Mouse (Mus musculus): ENCODE measurements around the gene Zfp704. TPM values are rescaled to one million over a fixed set of nuclear protein-coding genes. Genes with fewer than 3 reads are reported as not detected.
A peak's percentile ranks its signal among the peaks of the same experiment; 100 is the strongest.

Gene Zfp704
- total and polyA plus RNA-seq, 2 experiments from 2014 or later: 13.0 to 70.4 TPM

- H3K36me3 ChIP-seq (ENCODE audit: insufficient read depth): no peaks in the 10 kb centered on the region
- no peak overlapping the region for H3K4me2 ChIP-seq (ENCODE audit: low read depth)
- no peak overlapping the region for H3K4me3 ChIP-seq (ENCODE audit: low read depth, low read length)
- DNase-seq (no peak), ATAC-seq (no peak)
- no peak overlapping the region for H3K9ac ChIP-seq
- H3K4me1 ChIP-seq (ENCODE audit: insufficient read depth): 0 out of 2 replicates have a peak, but pooled peaks cover 15% of the 10 kb centered on the region
- no peaks in the 10 kb centered on the region for H3K27me3 ChIP-seq (ENCODE audit: insufficient read depth, low read length)
- TF ChIP-seq CTCF (IDR thresholded peaks at IDR 0.05; ENCODE audit: low read depth): no peak
- H3K9me3 ChIP-seq (ENCODE audit: low read length): no peaks in the 10 kb centered on the region
- no peak overlapping the region for H3K27ac ChIP-seq (ENCODE audit: low read depth, low read length)
- WGBS: 50% methylated on average over 4 of the region's 4 CpGs
These were observed 90.4 kb downstream of the Zfp704 start for GRCm38 (mm10) chr3:9519491-9519890.

GRCm38 (mm10) chr3:9518936-9519335 is 90.9 kb downstream of the Zfp704 start:
- Histone ChIP-seq H3K36me3 (ENCODE audit: insufficient read depth) (no peaks in the 10 kb centered on the region), H3K9me3 (ENCODE audit: low read length) (no peaks in the 10 kb centered on the region), H3K27me3 (ENCODE audit: insufficient read depth, low read length) (no peaks in the 10 kb centered on the region), H3K4me3 (ENCODE audit: low read depth, low read length) (no peak overlapping the region), H3K27ac (ENCODE audit: low read depth, low read length) (no peak overlapping the region), H3K9ac (no peak overlapping the region), H3K4me2 (ENCODE audit: low read depth) (no peak overlapping the region), H3K4me1 (ENCODE audit: insufficient read depth) (0 out of 2 replicates have a peak, but pooled peaks cover 15% of the 10 kb centered on the region)
- 94% methylated on average over 7 of the region's 7 CpGs for WGBS
- TF ChIP-seq CTCF (IDR thresholded peaks at IDR 0.05; ENCODE audit: low read depth): no peak
- ATAC-seq: no peak
- no peak for DNase-seq

- Histone ChIP-seq H3K27me3 (ENCODE audit: insufficient read depth, low read length) (no peaks in the 10 kb centered on the region), H3K9me3 (ENCODE audit: low read length) (no peaks in the 10 kb centered on the region), H3K27ac (ENCODE audit: low read depth, low read length) (no peak overlapping the region), H3K36me3 (ENCODE audit: insufficient read depth) (no peaks in the 10 kb centered on the region), H3K9ac (no peak overlapping the region), H3K4me3 (ENCODE audit: low read depth, low read length) (no peak overlapping the region), H3K4me2 (ENCODE audit: low read depth) (no peak overlapping the region), H3K4me1 (ENCODE audit: insufficient read depth) (0 out of 2 replicates have a peak, but pooled peaks cover 12% of the 10 kb centered on the region)
- WGBS: 73% methylated on average over 7 of the region's 8 CpGs
- DNase-seq: no peak
- no peak for TF ChIP-seq CTCF (IDR thresholded peaks at IDR 0.05; ENCODE audit: low read depth)
- ATAC-seq: no peak
These were observed 93.6 kb downstream of the Zfp704 start for GRCm38 (mm10) chr3:9516119-9516855.

GRCm38 (mm10) chr3:9515527-9515926 is 94.4 kb downstream of the Zfp704 start:
- Histone ChIP-seq H3K4me2 (ENCODE audit: low read depth) (no peak overlapping the region), H3K9me3 (ENCODE audit: low read length) (no peaks in the 10 kb centered on the region), H3K27me3 (ENCODE audit: insufficient read depth, low read length) (no peaks in the 10 kb centered on the region), H3K4me3 (ENCODE audit: low read depth, low read length) (no peak overlapping the region), H3K36me3 (ENCODE audit: insufficient read depth) (no peaks in the 10 kb centered on the region), H3K4me1 (ENCODE audit: insufficient read depth) (0 out of 2 replicates have a peak, but pooled peaks cover 8% of the 10 kb centered on the region), H3K27ac (ENCODE audit: low read depth, low read length) (no peak overlapping the region), H3K9ac (no peak overlapping the region)
- ATAC-seq: no peak
- 85% methylated on average over 8 of the region's 8 CpGs for WGBS
- DNase-seq: no peak
- no peak for TF ChIP-seq CTCF (IDR thresholded peaks at IDR 0.05; ENCODE audit: low read depth)

GRCm38 (mm10) chr3:9513703-9514110 is 96.2 kb downstream of the Zfp704 start:
- TF ChIP-seq CTCF (IDR thresholded peaks at IDR 0.05; ENCODE audit: low read depth): no peak
- Histone ChIP-seq H3K4me2 (ENCODE audit: low read depth) (no peak overlapping the region), H3K4me1 (ENCODE audit: insufficient read depth) (no peaks in the 10 kb centered on the region), H3K4me3 (ENCODE audit: low read depth, low read length) (no peak overlapping the region), H3K27ac (ENCODE audit: low read depth, low read length) (no peak overlapping the region), H3K36me3 (ENCODE audit: insufficient read depth) (no peaks in the 10 kb centered on the region), H3K9me3 (ENCODE audit: low read length) (no peaks in the 10 kb centered on the region), H3K9ac (no peak overlapping the region), H3K27me3 (ENCODE audit: insufficient read depth, low read length) (no peaks in the 10 kb centered on the region)
- 10% methylated on average over 7 of the region's 7 CpGs for whole genome bisulfite sequencing
- DNase-seq: no peak
- peak; percentile 55; the same call in 1 of the 2 replicates for ATAC-seq

GRCm38 (mm10) chr3:9512199-9512598 is 97.7 kb downstream of the Zfp704 start:
- H3K36me3 ChIP-seq (ENCODE audit: insufficient read depth): no peaks in the 10 kb centered on the region
- H3K4me1 ChIP-seq (ENCODE audit: insufficient read depth): no peaks in the 10 kb centered on the region
- no peak overlapping the region for H3K4me3 ChIP-seq (ENCODE audit: low read depth, low read length)
- H3K9me3 ChIP-seq (ENCODE audit: low read length): no peaks in the 10 kb centered on the region
- no peak overlapping the region for H3K4me2 ChIP-seq (ENCODE audit: low read depth)
- no peak overlapping the region for H3K9ac ChIP-seq
- ATAC-seq (no peak), DNase-seq (no peak)
- 94% methylated on average over 10 of the region's 10 CpGs for WGBS
- TF ChIP-seq CTCF (IDR thresholded peaks at IDR 0.05; ENCODE audit: low read depth): no peak
- H3K27ac ChIP-seq (ENCODE audit: low read depth, low read length): no peak overlapping the region
- H3K27me3 ChIP-seq (ENCODE audit: insufficient read depth, low read length): no peaks in the 10 kb centered on the region

GRCm38 (mm10) chr3:9505692-9506211 is 104.1 kb downstream of the Zfp704 start:
- ATAC-seq: no peak
- Histone ChIP-seq H3K36me3 (ENCODE audit: insufficient read depth) (no peaks in the 10 kb centered on the region), H3K4me2 (ENCODE audit: low read depth) (no peak overlapping the region), H3K9ac (no peak overlapping the region), H3K27ac (ENCODE audit: low read depth, low read length) (no peak overlapping the region), H3K4me1 (ENCODE audit: insufficient read depth) (peaks cover 5% of the 10 kb centered on the region), H3K27me3 (ENCODE audit: insufficient read depth, low read length) (no peaks in the 10 kb centered on the region), H3K4me3 (ENCODE audit: low read depth, low read length) (no peak overlapping the region), H3K9me3 (ENCODE audit: low read length) (no peaks in the 10 kb centered on the region)
- no peak for DNase-seq
- no peak for TF ChIP-seq CTCF (IDR thresholded peaks at IDR 0.05; ENCODE audit: low read depth)
- WGBS: 66% methylated on average over 6 of the region's 6 CpGs
